Mouse (Mus musculus) erythroblast, adult 5-6 weeks (primary cell): ENCODE data around the gene Pkp3. TPM values are rescaled to one million over a fixed set of nuclear protein-coding genes. Genes with fewer than 3 reads are reported as not detected.

Source experiments
- ATAC-seq: replicated peaks from 2 replicates; pipeline ENCODE4 v1.8.0; 2016; ENCODE audit warnings: moderate number of reproducible peaks, mild to moderate bottlenecking, moderate TSS enrichment, inconsistent platforms; ENCODE audit not compliant: poor library complexity, low FRiP score, severe bottlenecking
- total RNA-seq, 2 experiments: library from RNA; stranded (forward) in 1 of 2; stranded (reverse) in 1 of 2; fragments of 150-400 nt in 1 of 2; fragments of 200-764, 138-1000 nt in 1 of 2; gene quantifications; 2 replicates each; pipeline versions ENCODE4 v1.2.3 to v1.2.4; 2015 to 2017; ENCODE audit warnings: low replicate concordance in 2 of 2

Pkp3 gene
- total RNA-seq, 2 experiments from 2014 or later = not detected

DNA sequence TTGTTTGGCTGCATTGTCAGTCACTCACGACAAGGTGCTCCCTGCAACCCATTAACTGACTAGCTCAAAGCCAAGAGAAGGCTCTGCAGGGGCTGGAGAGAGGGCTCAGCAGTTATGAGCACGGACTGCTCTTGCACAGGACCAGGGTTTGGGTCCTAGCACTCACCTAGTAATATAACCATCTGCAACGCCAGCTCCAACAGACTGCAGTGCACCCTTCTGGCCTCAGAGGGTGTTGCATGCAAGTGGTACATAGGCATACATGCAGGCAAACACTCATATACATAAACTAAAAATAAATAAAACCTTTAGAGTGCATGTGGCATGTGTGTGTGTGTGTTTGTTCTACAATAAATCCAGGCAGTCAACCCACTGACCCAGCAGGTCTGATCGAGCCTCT lies 22.2 kb upstream of the Pkp3 start:
- peak; percentile 31; the same call in 1 of the 2 replicates for ATAC-seq

DNA sequence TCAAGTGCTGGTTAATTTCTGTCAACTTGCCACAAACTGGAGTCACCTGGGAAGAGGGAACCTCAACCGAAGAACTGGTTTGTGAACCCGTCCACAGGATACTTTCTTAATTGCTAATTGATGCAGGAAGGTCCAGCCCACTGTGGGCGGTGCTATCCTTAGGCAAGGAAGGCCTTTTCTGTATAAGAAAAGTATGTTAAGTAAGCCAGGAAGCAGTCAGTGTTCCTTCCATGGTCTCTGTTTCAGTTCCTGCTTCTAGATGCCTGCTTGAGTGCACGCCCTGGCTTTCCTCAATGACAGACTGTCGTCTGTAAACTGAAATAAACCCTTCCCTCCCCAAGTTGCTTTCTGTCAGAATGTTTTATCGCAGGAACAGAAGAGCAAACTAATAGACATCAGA lies 21.0 kb upstream of the Pkp3 start:
- no peak for ATAC-seq

DNA sequence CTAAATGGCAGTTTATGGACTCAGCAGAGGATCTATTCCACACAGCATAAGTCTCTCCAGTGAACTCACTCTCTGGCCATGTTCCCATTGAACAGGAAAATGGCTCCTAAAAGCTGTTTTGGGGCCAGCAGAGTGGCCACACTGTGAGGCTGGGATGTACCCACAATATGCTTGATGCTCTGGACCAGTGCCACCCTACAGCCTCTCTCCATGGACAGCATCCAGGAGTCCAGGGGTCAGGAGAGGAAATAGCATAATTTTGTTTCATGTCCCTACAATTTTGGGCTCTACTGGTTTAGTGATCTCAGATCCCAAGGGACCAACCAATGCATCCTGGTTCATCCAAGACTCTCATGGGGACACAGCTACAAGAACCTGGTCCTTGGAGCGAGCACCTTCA lies 20.5 kb upstream of the Pkp3 start:
- ATAC-seq = no peak

DNA sequence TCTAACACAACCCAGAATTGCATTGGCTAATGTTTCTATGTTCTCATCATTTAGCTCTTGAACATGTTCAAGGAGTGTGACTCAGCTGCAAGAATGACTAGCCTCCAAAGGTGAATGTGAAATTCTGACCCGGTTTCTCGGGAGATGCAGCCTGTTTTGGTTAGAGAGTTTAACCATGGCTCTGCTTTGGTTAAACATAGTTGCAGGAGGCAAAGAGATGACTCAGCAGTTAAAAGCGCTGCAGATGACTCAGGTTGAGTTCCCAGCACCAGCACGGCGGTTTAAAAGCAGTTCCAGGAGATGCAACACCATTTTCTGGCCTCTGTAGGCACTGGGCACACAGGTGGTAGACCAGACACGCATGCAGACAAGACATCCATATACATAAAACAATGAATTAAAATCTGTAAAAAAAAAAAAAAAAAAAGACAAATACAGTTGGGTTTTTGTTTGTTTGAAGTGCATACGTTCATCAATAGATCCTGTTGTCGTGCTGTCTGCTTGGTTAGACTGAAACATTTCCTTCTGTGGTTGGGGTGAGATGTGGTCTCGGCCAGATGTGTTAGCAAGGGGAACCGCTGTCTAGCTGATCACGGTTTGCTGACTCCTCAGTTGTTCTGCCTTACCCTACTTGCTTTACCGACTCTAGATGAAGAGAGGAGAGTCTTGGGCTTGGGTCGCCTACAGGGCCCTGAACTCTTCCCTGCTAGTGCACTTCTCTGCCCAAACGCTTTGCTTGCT lies 19.2 kb upstream of the Pkp3 start:
- ATAC-seq = no peak

DNA sequence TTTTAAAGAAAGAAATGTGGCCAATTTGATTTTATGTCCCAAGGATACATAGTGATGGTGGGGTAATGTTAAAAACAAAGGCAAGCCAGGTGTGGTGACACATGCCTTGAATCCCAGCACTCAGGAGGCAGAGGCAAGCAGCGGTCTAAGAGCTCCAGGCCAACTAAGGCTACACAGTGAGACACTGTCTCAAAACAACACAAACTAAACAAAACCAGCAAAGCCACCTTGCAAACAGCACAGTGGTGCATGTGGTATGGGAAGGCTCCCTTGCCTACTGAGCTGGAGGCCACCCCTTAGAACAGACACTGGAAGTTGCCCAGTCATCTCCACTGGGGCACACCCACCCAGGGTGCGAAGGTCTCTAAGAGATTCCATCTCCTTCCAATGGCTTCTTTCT lies 18.1 kb upstream of the Pkp3 start:
- no peak for ATAC-seq

DNA sequence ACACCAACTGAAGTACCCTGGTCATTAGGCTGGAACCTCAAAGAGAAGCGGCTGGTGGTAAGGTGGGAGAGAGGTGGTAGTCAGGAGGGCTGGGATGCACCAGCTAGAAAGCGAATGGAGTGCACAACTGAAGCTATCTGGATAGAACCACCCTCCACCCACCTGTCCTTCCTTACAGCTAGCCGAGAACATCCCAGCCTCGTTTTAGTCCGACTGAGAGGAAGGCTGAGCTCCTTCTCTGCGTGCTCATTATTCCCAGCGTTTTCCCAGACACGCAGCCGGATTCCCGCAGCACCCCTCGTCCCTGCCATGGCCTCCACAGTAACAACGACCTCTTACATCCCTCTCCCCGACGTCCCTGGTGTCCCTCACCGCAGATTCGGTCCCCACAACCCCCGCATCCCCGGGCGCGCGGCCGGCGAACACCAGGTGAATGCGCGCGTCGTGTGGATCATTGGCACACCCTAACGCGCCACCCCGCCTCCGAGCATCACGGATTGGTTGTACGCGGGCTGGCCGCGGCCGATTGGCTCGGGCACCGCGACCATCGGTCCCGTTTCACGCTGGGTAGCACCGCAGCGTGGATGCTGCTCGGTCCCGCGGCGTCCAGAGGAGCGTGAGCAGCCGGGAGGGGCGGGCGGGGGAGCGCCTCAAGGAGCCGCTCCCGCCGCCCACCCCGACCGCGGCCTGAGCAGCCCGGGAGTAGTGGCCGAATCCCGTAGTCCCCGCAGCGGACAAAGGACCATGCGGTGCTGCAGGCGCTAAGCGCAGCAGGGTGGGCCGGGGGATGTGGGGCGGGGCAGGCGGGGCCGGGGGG lies 17.4 kb upstream of the Pkp3 start, which contains the start of gene B4galnt4:
B4galnt4 (plus strand) TSS at position 679 of the 817 bp plus-strand sequence.
- ATAC-seq = no peak

DNA sequence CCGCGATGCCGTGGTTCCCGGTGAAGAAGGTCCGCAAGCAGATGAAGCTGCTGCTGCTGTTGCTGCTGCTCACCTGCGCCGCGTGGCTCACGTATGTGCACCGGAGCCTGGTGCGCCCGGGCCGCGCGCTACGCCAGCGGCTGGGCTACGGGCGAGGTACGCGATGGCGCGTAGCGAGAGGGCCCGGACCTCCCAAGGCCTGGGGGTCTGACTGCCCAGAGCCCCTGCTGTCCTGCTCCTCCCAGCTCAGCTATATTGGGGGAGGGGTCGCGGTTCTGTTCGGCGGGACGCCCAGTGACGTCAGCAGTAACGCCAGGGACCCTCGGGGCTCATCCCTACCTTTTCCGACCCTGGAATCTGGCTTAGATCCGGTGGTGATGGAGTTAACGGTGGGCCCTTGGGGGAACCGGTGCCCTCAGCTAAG lies 16.7 kb upstream of the Pkp3 start:
- no peak for ATAC-seq

DNA sequence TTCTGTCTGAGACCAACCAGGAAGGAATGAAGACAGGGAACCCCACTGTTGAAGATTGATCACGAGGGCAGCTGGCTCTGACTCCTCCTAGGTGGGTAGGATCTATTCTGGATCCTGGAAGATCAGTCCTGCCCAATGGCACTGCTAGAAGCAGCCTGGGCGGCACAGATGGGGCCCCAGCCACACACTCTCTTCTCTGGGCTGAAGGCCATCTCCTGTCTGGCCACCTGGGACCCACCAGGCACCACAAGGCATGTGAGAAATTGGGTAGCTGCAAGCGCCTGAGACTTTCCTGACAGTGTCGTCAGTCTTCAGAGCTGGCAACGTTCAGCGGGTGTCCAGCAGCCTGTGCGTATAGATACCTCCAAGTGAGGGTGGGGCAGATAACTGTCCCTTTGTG lies 15.5 kb upstream of the Pkp3 start:
- no peak for ATAC-seq

DNA sequence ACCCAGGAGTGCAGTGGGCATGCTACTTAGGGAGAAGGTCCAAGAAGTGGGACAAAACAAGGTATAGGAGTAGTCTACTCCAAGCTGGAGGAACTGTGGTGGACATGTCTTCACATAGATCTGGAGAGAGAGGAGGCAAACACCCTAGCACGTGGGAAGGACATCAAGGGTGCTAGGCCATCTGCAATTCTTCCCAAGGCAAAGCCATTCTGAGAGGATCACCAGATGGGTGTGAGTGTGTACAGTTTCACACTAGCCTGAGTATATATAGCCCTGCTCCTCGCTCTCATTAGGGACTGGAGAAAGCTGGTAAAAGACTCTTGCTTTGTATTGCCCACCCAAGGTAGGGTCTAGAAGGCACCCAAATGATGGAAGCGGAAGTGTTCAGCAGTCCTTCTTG lies 14.7 kb upstream of the Pkp3 start:
- no peak for ATAC-seq

DNA sequence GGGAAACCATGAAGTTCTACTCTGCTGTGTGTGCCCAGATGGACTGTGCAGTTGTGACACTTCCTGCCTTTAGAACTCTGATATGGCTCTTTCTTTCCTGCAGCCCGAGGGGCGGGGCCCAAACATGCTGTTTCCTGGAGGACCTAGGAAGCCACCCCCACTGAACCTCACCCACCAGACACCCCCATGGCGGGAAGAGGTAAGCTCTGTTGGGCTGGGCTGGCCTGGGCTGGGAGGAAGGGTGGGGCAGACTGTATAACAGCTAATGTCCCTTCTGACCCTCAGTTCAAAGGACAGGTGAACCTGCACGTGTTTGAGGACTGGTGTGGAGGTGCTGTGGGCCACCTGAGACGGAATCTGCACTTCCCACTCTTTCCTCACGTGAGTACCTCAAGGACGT lies 13.8 kb upstream of the Pkp3 start:
- 0 out of 2 replicates have a peak, but pooled peaks have one; percentile 8 for ATAC-seq

DNA sequence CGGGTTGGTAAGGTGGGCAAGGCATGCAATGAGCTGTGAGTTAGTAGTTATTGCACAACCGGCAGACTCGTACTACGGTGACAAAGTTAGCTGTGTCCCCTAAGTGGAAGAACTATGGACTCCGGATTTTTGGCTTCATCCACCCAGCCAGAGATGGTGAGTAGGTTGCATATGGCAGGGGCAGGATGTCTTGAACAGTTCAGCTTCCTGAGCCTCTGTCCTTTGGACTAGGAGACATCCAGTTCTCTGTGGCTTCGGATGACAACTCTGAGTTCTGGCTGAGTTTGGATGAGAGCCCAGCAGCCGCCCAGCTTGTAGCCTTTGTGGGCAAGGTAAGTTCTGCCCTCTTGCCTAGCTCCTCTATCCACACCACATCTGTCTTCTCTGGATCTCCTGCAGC lies 13.4 kb upstream of the Pkp3 start:
- ATAC-seq = no peak

DNA sequence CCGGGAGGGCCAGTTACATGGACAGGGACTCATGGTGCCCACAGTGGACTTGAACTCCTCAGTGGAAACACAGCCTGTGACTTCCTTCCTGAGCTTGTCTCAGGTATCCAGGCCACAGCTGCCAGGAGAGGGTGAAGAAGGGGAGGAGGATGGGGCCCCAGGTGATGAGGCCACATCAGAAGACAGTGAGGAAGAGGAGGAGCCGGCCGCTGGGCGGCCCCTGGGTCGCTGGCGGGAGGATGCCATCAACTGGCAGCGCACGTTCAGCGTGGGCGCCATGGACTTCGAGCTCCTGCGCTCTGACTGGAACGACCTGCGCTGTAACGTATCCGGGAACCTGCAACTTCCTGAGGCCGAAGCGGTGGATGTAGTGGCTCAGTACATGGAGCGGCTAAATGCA lies 9.7 kb upstream of the Pkp3 start:
- ATAC-seq = no peak

DNA sequence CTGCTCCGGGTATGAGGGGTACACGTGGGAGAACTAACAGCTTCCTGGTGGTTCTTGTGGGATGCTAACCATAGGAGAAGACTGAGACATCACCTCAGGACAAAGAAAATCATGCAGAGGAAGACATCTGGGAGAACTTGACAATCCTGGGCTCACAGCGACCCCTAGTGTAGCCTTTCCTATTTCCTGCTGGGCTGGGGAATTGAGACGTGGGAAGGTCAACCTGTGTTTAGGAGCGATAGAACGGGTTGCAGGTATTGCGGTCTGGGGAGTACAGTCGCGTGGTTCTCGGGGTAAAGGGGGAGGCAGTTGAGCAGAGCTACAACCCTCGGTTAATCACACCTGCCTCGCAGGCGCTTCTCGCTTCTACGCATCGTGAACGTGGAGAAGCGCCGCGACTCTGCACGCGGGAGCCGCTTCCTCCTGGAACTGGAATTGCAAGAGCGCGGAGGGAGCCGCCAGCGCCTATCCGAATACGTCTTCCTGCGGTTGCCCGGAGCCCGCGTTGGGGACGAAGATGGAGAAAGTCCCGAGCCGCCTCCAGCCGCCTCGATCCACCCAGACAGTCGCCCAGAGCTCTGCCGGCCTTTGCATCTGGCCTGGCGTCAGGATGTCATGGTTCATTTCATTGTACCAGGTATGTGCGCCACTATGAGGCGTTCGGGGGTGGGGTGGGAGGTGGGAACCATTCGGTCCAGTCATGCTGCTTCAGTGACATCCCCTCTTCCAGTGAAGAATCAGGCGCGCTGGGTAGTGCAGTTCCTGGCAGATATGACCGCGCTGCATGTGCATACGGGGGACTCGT lies 7.8 kb upstream of the Pkp3 start:
- peak; percentile 50 for ATAC-seq

DNA sequence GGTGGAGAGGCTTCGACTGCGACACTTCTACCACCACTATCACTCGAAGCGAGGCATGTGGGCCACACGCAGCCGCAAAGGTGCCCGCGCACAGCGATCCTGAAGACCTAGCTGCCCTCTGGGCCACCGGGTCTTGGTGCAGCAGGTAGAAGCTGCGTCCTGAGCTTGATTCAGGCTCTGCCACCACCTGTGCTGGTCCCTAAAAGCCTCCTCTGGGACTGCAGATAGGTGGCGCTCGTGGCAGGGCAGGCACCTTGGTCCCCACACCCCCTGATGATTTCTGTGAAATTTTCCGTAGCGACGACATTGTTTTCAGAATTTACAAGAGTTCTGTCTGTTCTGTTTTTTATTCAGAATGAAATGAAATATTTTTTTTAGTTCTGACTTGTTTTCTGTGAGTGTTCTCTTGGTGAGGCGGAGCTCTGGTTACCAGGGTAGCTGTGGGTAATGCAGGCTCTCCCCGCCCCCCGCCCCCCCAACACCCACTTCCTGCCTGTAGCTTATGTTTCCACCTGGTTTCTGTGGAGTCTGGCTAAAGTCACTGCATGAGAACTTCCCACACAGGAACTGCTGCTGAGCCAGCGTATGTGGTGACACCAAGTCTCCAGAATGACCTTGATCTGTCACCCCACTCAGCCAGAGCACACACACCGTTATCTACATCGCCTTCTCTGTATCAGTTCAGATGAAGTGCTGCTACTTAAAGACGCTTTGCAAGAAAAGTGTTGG lies 5.8 kb upstream of the Pkp3 start:
- ATAC-seq = no peak

DNA sequence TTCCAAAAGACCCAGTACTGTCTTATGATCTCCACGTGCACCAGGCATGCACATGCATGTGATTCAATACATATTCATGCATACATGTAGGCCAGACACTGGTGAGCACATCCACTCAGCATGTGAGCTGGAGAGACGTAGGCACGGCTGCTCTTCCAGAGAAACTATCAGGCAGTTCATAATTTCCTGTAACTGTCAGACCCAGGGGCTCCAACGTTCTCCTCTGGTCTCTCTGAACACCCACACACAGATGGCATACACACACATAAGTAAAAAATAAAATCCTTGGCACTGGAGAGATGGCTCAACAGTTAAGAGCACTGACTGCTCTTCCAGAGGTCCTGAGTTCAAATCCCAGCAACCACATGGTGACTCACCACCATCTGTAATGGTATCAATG lies 4.2 kb upstream of the Pkp3 start:
- ATAC-seq = no peak

DNA sequence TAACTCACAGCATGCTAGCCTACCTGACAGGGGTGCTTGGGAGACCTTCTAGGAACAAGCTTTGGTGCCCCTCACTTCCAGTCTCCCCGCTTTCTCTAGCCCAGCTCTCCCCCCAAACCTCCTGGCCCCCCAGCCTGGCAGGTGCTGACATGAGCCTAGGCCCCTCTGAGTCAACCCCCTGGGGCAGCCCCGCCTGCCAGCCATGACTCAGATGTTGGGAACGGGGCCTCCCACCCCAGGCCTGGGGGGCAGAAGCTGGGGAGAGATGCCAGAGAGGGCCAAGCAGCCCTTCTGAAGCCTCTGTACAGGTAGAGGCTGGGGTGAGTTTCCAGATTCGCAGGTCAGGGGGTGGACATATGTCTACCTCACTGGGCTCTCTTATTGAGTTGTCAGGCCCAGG lies 858 bp downstream of the Pkp3 start:
- no peak for ATAC-seq

DNA sequence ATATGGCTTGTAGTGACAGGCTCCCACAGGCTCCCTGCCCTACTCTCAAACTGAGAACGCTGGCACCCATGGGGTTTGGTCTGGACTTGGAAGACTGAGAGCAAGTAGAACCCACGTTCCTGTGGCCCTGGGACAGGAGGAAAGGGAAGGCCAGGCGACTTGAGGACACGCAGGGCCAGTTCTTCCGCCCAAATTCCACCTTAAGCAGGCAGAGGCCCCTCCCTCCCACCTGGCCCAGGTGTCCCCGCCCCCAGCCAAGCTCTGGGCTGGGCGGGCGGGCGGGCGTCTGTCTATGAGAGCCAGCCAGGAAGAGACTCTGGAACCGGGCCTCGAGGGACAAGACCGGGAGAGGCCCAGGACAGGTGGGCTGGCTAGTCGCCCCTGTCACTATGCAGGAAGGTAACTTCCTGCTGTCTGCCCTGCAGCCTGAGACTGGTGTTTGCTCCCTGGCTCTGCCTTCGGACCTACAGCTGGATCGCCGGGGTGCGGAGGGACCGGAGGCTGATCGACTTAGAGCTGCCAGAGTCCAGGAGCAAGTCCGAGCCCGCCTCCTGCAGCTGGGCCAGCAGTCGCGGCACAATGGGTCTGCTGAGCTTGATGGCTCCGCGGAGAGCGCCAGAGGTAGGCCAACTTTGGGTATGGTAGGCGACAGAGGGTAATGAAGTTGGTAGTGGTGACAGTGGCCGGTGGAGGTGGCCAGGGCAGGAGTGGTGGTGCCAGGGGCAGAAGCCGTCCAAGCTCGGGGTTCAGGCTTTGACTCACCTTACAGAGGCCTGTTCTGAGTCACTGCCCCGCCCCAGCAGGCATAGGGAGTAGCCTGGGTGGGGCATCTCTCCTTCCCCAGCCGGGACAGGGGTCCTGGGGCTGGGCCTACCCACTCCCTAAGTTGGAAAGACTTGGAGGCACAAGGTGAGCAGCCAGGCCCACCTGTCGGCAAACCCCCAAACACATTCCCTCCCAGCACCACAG lies 1.7 kb downstream of the Pkp3 start:
- ATAC-seq = no peak

DNA sequence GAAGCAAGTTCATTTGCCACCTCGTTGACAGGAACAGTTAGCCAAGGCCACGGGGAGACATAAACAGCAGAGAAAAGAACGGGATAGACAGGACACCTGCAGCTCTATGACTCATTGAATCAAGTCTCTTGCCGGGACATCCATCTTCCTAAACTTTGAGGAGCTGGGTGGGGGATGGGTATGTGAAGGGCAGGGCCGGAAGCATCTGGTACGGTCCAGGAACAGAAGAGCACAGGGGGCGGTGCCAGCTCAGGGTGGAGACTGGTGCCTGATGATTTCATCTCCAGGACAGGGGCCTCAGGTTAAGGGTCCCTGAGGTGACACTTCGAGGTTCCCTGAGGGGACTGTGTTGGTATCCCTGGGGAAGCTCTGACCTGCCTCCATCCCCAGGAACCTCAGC lies 9.9 kb downstream of the Pkp3 start:
- no peak for ATAC-seq

DNA sequence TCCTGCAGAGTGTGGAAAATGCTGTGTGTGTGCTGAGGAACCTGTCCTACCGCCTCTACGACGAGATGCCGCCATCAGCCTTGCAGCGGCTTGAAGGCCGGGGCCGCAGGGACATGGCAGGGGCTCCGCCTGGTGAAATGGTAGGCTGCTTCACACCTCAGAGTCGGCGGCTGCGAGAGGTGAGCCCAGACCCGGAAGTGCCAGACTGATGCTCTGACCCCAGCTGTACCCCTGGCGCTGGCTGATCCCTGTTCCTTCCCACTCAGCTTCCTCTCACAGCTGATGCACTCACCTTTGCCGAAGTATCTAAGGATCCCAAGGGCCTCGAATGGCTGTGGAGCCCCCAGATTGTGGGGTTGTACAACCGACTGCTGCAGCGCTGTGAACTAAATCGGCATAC lies 10.5 kb downstream of the Pkp3 start:
- no peak for ATAC-seq
